Mouse (Mus musculus): ENCODE measurements around the gene 1810010D01Rik.

1810010D01Rik gene

GRCm38 (mm10) chr7:145176750-145177589, 30.9 kb downstream of the 1810010D01Rik start:
- no peak for DNase-seq (ENCODE audit: low spot score)

- no peak for DNase-seq (ENCODE audit: low spot score)
These were observed 34.4 kb downstream of the 1810010D01Rik start for GRCm38 (mm10) chr7:145173563-145173962.

GRCm38 (mm10) chr7:145173116-145173515, 34.8 kb downstream of the 1810010D01Rik start:
- DNase-seq (ENCODE audit: low spot score), result no peak

GRCm38 (mm10) chr7:145169703-145170102, 38.2 kb downstream of the 1810010D01Rik start:
- DNase-seq (ENCODE audit: low spot score), result no peak

GRCm38 (mm10) chr7:145159283-145160240, 48.4 kb downstream of the 1810010D01Rik start:
- no peak for DNase-seq (ENCODE audit: low spot score)
